Mouse (Mus musculus) spleen, embryonic (tissue): ENCODE measurements at regions not wholly inside any gene's neighbourhood (a gene's known extent, or its start where the extent isn't known, plus 50 kb on each side); places are given as distances from the start of the nearest gene placed in this dataset.

ENCODE experiments used
- CTCF ChIA-PET: fragments of 350-600 bp; sonication (Branson Sonifier 250); formaldehyde crosslinking; loops from one replicate; lab custom pipeline; 2022; lab: Charles Lee

- CTCF ChIA-PET: no interaction called here
Observed at GRCm38 (mm10) chr4:152731988-152732387, 254.3 kb upstream of the Kcnab2 start.

GRCm38 (mm10) chr4:152731082-152731720, 253.5 kb upstream of the Kcnab2 start:
- CTCF ChIA-PET: no interaction called here

- CTCF ChIA-PET: no interaction called here
Observed at GRCm38 (mm10) chr4:152729421-152729820, 251.8 kb upstream of the Kcnab2 start.

- CTCF ChIA-PET: no interaction called here
Observed at GRCm38 (mm10) chr4:152725881-152726280, 248.2 kb upstream of the Kcnab2 start.

GRCm38 (mm10) chr4:152725423-152725822, 247.8 kb upstream of the Kcnab2 start:
- CTCF ChIA-PET: no interaction called here

- CTCF ChIA-PET: no interaction called here
Observed at GRCm38 (mm10) chr4:152724741-152725140, 247.1 kb upstream of the Kcnab2 start.

- CTCF ChIA-PET: no interaction called here
Observed at GRCm38 (mm10) chr4:152724026-152724425, 246.4 kb upstream of the Kcnab2 start.

GRCm38 (mm10) chr4:152720528-152720927, 242.9 kb upstream of the Kcnab2 start:
- CTCF ChIA-PET: no interaction called here

- CTCF ChIA-PET: no interaction called here
Observed at GRCm38 (mm10) chr4:152719416-152720127, 241.9 kb upstream of the Kcnab2 start.

- CTCF ChIA-PET: no interaction called here
Observed at GRCm38 (mm10) chr4:152710339-152710738, 232.7 kb upstream of the Kcnab2 start.

GRCm38 (mm10) chr4:152700217-152700616, 222.5 kb upstream of the Kcnab2 start:
- CTCF ChIA-PET: no interaction called here

- CTCF ChIA-PET: no interaction called here
Observed at GRCm38 (mm10) chr4:152697247-152697960, 219.7 kb upstream of the Kcnab2 start.

- CTCF ChIA-PET: no interaction called here
Observed at GRCm38 (mm10) chr4:152691735-152692134, 214.1 kb upstream of the Kcnab2 start.

- CTCF ChIA-PET: no interaction called here
Observed at GRCm38 (mm10) chr4:152691302-152691701, 213.6 kb upstream of the Kcnab2 start.

GRCm38 (mm10) chr4:152690766-152691165, 213.1 kb upstream of the Kcnab2 start:
- CTCF ChIA-PET: no interaction called here

- CTCF ChIA-PET: no interaction called here
Observed at GRCm38 (mm10) chr4:152689831-152690230, 212.2 kb upstream of the Kcnab2 start.

- CTCF ChIA-PET: no interaction called here
Observed at GRCm38 (mm10) chr4:152686509-152687081, 208.9 kb upstream of the Kcnab2 start.

GRCm38 (mm10) chr4:152674140-152674539, 196.5 kb upstream of the Kcnab2 start:
- CTCF ChIA-PET: no interaction called here

GRCm38 (mm10) chr4:152663482-152663881, 185.8 kb upstream of the Kcnab2 start:
- CTCF ChIA-PET: no interaction called here

GRCm38 (mm10) chr4:152663069-152663468, 185.4 kb upstream of the Kcnab2 start:
- CTCF ChIA-PET: no interaction called here

- CTCF ChIA-PET: no interaction called here
Observed at GRCm38 (mm10) chr4:152662439-152662838, 184.8 kb upstream of the Kcnab2 start.

- CTCF ChIA-PET: no interaction called here
Observed at GRCm38 (mm10) chr4:152650198-152650597, 172.5 kb upstream of the Kcnab2 start.
